Mouse (Mus musculus) ES-Bruce4 (cell line): ENCODE results near the gene Hsd17b1.
A peak's percentile ranks its signal among the peaks of the same experiment; 100 is the strongest.

Experiments used
- CTCF ChIP-seq: IDR thresholded peaks from one replicate; pipeline ENCODE4 v1.8.1; 2011; ENCODE audit warnings: low read depth, low read length
- EP300 ChIP-seq: IDR thresholded peaks from 2 replicates; pipeline ENCODE4 v1.6.1; 2011; ENCODE audit warnings: low read depth, low read length; ENCODE audit not compliant: insufficient read depth
- POLR2A ChIP-seq: IDR thresholded peaks from one replicate; pipeline ENCODE4 v1.8.1; 2011; ENCODE audit warnings: low read length; ENCODE audit not compliant: insufficient read depth

DNA sequence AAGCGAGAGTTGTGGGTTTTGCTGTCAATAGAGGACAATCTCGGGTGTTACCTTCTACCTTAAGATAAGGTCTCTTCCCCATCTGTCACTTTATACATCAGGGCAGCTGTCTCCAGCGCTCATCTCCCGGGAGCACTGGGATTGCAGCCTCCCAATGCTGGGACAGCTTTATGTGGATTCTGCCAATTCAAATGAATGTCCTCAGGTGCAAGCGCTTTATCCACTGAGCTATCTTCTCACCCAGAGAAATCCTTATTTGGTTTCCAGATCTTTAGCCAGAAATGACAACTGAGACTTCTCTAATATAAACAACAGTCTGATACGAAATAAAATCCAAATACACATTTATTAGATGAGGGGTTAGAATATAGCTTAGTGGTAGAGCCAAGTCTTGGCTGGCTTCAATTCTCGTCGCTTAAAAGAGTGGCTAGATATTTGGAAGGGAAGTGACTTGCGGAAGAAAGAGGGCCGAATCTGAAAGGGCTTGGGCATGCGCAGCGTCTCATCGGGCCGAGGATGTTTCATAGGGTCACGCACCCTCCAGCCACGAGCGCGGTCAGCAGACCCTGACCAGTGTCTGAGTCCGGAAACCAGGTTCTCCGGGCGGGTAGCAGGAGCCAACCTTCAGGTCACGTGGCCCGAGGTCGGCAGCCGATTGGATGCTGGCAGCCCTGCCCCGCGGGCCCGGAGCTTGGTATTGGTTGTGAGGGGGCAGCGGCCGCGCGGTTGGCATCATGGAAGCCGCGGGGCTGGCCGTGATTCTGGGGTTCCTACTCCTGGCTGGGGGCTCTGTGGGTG is 8.6 kb upstream of the Hsd17b1 start, which contains the start of gene Naglu:
- TF ChIP-seq EP300 (no peak; the same call in 1 of the 2 replicates), CTCF (no peak), POLR2A (peak; percentile 47)
